Mouse (Mus musculus) CH12.LX (cell line): ENCODE measurements around the gene Tcf21.

Experiments
- CTCF ChIP-seq, 2 experiments: IDR thresholded peaks in 1 of 2; conservative IDR thresholded peaks in 1 of 2; 2 replicates each; pipeline ENCODE4 v1.5.1; 2011 to 2012; ENCODE audit warnings: low read depth in 2 of 2, low read length in 2 of 2, improper control_type of control experiment in 1 of 2, inconsistent platforms in 1 of 2, mild to moderate bottlenecking in 1 of 2, moderate library complexity in 1 of 2
- MAZ ChIP-seq: IDR thresholded peaks from 2 replicates; pipeline ENCODE4 v1.6.1; 2012; ENCODE audit warnings: low read depth, mild to moderate bottlenecking, inconsistent platforms, low read length, improper control_type of control experiment, moderate library complexity
- MEF2A ChIP-seq: IDR thresholded peaks from 2 replicates; pipeline ENCODE4 v1.6.1; 2014; ENCODE audit warnings: low read depth, mild to moderate bottlenecking, inconsistent platforms, low read length, improper control_type of control experiment, borderline replicate concordance
- MYC ChIP-seq: IDR thresholded peaks from 2 replicates; pipeline ENCODE4 v1.6.1; 2011; ENCODE audit warnings: low read depth, mild to moderate bottlenecking, improper control_type of control experiment, low read length
- POLR2A ChIP-seq: IDR thresholded peaks from 2 replicates; pipeline ENCODE4 v1.6.1; 2011; ENCODE audit warnings: low read depth, mild to moderate bottlenecking, improper control_type of control experiment, low read length
- TBP ChIP-seq: conservative IDR thresholded peaks from 2 replicates; pipeline ENCODE4 v1.6.1; 2011; ENCODE audit warnings: low read depth, low read length, improper control_type of control experiment
- ZC3H11A ChIP-seq: IDR thresholded peaks from 2 replicates; pipeline ENCODE4 v1.6.1; 2012; ENCODE audit warnings: low read depth, mild to moderate bottlenecking, inconsistent platforms, low read length, improper control_type of control experiment
- ZNF384 ChIP-seq: IDR thresholded peaks from 2 replicates; pipeline ENCODE4 v1.6.1; 2012; ENCODE audit warnings: low read depth, low read length, improper control_type of control experiment, inconsistent platforms

DNA sequence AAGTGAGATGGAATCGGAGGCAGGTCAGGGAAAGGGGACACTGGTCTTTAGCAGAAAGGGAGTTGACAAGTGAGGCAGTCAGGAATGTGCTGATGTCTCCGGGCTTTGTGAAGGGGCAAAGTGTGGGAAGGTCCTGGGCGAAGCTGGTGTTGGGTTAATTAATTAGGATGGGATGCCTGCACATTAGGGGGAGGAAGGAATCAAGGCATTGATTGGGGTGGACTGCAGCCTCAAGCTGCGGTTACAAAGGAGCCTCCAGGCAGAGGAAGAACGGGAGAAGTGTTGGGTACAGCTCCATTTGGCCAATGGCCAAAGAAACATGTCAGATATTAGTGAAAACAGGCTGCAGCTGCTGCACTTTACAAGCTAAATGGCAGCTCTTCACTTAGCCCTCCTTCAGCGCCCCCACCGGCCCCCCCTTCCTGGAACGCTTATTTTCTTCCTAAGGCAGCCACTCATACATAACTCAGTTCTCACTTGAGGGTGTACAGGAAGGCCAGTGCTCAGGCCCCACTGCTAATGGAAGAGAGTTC lies 48.5 kb upstream of the Tcf21 start:
- TF ChIP-seq CTCF (conservative IDR thresholded peaks at IDR 0.05 in 1 of 2, IDR thresholded peaks at IDR 0.05 in 1 of 2; ENCODE audit: low read depth in 2 of 2, low read length in 2 of 2) = no peak
- no peak for TF ChIP-seq ZC3H11A
- no peak for TF ChIP-seq MEF2A
- no peak for TF ChIP-seq MYC
- no peak for TF ChIP-seq TBP
- TF ChIP-seq POLR2A = no peak
- TF ChIP-seq ZNF384 = no peak
- no peak for TF ChIP-seq MAZ
